ENCODE assay signal across 8 mouse cellular contexts in the genomic region with DNA sequence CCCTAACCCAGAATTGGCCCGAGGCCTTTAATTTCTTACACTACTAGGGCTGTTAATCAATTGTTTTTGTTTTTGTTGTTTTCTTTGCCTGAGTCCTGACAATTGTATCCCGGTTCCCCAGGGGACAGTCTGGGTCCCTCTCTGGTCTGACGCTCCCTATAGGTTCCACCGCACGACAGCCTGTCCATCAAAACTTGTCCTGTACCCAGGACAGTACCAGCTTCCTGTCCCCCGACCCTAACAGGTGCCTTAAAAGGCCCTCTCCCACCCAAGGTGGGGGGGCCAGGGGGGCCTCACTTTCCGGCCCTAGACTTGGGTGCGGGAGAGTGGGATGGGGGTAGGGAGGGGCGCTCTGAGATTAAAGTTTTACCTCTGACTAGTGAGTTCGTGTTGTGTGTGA. TPM values are rescaled to one million over a fixed set of nuclear protein-coding genes. Genes with fewer than 3 reads are reported as not detected.
DNase-seq lines count a peak whose midpoint lies in the region; ATAC-seq lines count a peak whose summit lies in the region.

No protein-coding gene starts in this region.

- WGBS in neural tube, embryonic 11.5 days, result 49% methylated on average over 10 of the region's 10 CpGs
- WGBS in liver, embryonic 11.5 days, result 40% methylated on average over 10 of the region's 10 CpGs

- peak; percentile 82 for DNase-seq in cerebellum, adult 9-10 months
- DNase-seq in cerebellum, postnatal 10 days, result no peak
- no peak for DNase-seq in neural tube, embryonic 11.5 days (ENCODE audit: low spot score)
- no peak for DNase-seq in neural tube, embryonic 10.5 days (ENCODE audit: extremely low spot score, low spot score)
- no peak for DNase-seq in liver, embryonic 11.5 days (ENCODE audit: low spot score)
- DNase-seq in thymus, postnatal 25 days, result peak; percentile 40
- no peak for DNase-seq in layer of hippocampus, postnatal 10 days (ENCODE audit: low spot score in 2 of 2)
- DNase-seq in spleen, postnatal 4 days (ENCODE audit: low spot score in 2 of 2), result no peak

- peak overlapping the region; percentile 69 for H3K9ac ChIP-seq in neural tube, embryonic 11.5 days (ENCODE audit: low read length)
- peak overlapping the region; percentile 84 for H3K9ac ChIP-seq in liver, embryonic 11.5 days (ENCODE audit: low read depth, low read length)

- peak overlapping the region; percentile 92 for H3K27ac ChIP-seq in neural tube, embryonic 11.5 days (ENCODE audit: low read depth, low read length)
- H3K27ac ChIP-seq in liver, embryonic 11.5 days (ENCODE audit: low read depth, low read length), result peak overlapping the region; percentile 97

- H3K4me1 ChIP-seq in neural tube, embryonic 11.5 days (ENCODE audit: control insufficient read depth, insufficient read depth, low read length), result peaks cover 34% of the 10 kb centered on the region
- H3K4me1 ChIP-seq in liver, embryonic 11.5 days (replicated peaks; ENCODE audit: control insufficient read depth, insufficient read depth, low read length), result peaks cover 52% of the 10 kb centered on the region

- peak overlapping the region; percentile 91 for H3K4me2 ChIP-seq in neural tube, embryonic 11.5 days (ENCODE audit: low read depth)
- H3K4me2 ChIP-seq in liver, embryonic 11.5 days, result peak overlapping the region; percentile 93

- peak overlapping the region; percentile 44 for H3K4me3 ChIP-seq in neural tube, embryonic 11.5 days (ENCODE audit: low read depth, low read length)
- peak overlapping the region; percentile 62 for H3K4me3 ChIP-seq in liver, embryonic 11.5 days (ENCODE audit: low read depth, low read length)

- H3K27me3 ChIP-seq in neural tube, embryonic 11.5 days (ENCODE audit: control insufficient read depth, insufficient read depth, low read length), result no peaks in the 10 kb centered on the region
- no peaks in the 10 kb centered on the region for H3K27me3 ChIP-seq in liver, embryonic 11.5 days (replicated peaks; ENCODE audit: control insufficient read depth, insufficient read depth, low read length)

- H3K36me3 ChIP-seq in neural tube, embryonic 11.5 days (ENCODE audit: control insufficient read depth, insufficient read depth, low read length), result no peaks in the 10 kb centered on the region
- H3K36me3 ChIP-seq in liver, embryonic 11.5 days (ENCODE audit: control insufficient read depth, insufficient read depth, low read length), result peaks cover 8% of the 10 kb centered on the region; the same call in 1 of the 2 replicates

- no peak for ATAC-seq in neural tube, embryonic 11.5 days (ENCODE audit: insufficient read depth, low FRiP score, low TSS enrichment)
- no peak for ATAC-seq in liver, embryonic 11.5 days (replicated peaks; ENCODE audit: low FRiP score)

- H3K9me3 ChIP-seq in neural tube, embryonic 11.5 days (ENCODE audit: control insufficient read depth, low read length), result no peaks in the 10 kb centered on the region
- H3K9me3 ChIP-seq in liver, embryonic 11.5 days (ENCODE audit: control insufficient read depth, low read length), result no peaks in the 10 kb centered on the region

RNA-seq across cellular contexts. Expression of a gene that starts 1.9 kb away (rescaled TPM):
- polyA plus RNA-seq in neural tube, embryonic 11.5 days (2014; fragmentation: Nextera tagmentation; extraction: Ambion mirVana), result 30.2 and 30.6 TPM in 2 replicates
- polyA plus RNA-seq in liver, embryonic 11.5 days (2014; fragmentation: Nextera tagmentation; extraction: Ambion mirVana), result 30.9 and 32.5 TPM in 2 replicates
- total RNA-seq in layer of hippocampus, postnatal 10 days (2021), result 10 to 100 TPM; 32.6 to 38.4 TPM

RNA-seq across cellular contexts. Expression of a gene that starts 6.2 kb away (rescaled TPM):
- polyA plus RNA-seq in neural tube, embryonic 11.5 days (2014; fragmentation: Nextera tagmentation; extraction: Ambion mirVana), result 69.3 and 93.0 TPM in 2 replicates
- 50.5 and 53.3 TPM in 2 replicates for polyA plus RNA-seq in liver, embryonic 11.5 days (2014; fragmentation: Nextera tagmentation; extraction: Ambion mirVana)
- total RNA-seq in layer of hippocampus, postnatal 10 days (2021), result 10 to 100 TPM; 41.2 to 53.3 TPM

RNA-seq across cellular contexts. Expression of a gene that starts 6.2 kb away (rescaled TPM):
- polyA plus RNA-seq in neural tube, embryonic 11.5 days (2014; fragmentation: Nextera tagmentation; extraction: Ambion mirVana), result 37.2 and 49.3 TPM in 2 replicates
- 46.5 and 53.9 TPM in 2 replicates for polyA plus RNA-seq in liver, embryonic 11.5 days (2014; fragmentation: Nextera tagmentation; extraction: Ambion mirVana)
- 10 to 100 TPM; 85.8 to 95.5 TPM for total RNA-seq in layer of hippocampus, postnatal 10 days (2021)

RNA-seq across cellular contexts. Expression of a gene that starts 14.6 kb away (rescaled TPM):
- 418 and 419 TPM in 2 replicates for polyA plus RNA-seq in neural tube, embryonic 11.5 days (2014; fragmentation: Nextera tagmentation; extraction: Ambion mirVana)
- polyA plus RNA-seq in liver, embryonic 11.5 days (2014; fragmentation: Nextera tagmentation; extraction: Ambion mirVana), result 162 and 164 TPM in 2 replicates
- total RNA-seq in layer of hippocampus, postnatal 10 days (2021), result 100 to 1,000 TPM; 278 to 304 TPM

RNA-seq across cellular contexts. Expression of a gene that starts 37.5 kb away (rescaled TPM):
- polyA plus RNA-seq in neural tube, embryonic 11.5 days (2014; fragmentation: Nextera tagmentation; extraction: Ambion mirVana), result 87.7 and 93.1 TPM in 2 replicates
- 66.8 and 72.5 TPM in 2 replicates for polyA plus RNA-seq in liver, embryonic 11.5 days (2014; fragmentation: Nextera tagmentation; extraction: Ambion mirVana)
- 100 to 1,000 TPM; 107 to 114 TPM for total RNA-seq in layer of hippocampus, postnatal 10 days (2021)

Comparison
In these comparisons a context has a peak if more than half of its experiments do, and no peak if none do; other contexts are left out.
1. DNase-seq: peak in cerebellum, adult 9-10 months (single experiment) and thymus, postnatal 25 days (single experiment); none in cerebellum, postnatal 10 days (0 of 2), neural tube, embryonic 11.5 days (single experiment), neural tube, embryonic 10.5 days (single experiment), liver, embryonic 11.5 days (single experiment), layer of hippocampus, postnatal 10 days (0 of 2) and spleen, postnatal 4 days (0 of 2).